Mouse (Mus musculus): ENCODE results near the gene Tspan1.

Gene Tspan1

DNA sequence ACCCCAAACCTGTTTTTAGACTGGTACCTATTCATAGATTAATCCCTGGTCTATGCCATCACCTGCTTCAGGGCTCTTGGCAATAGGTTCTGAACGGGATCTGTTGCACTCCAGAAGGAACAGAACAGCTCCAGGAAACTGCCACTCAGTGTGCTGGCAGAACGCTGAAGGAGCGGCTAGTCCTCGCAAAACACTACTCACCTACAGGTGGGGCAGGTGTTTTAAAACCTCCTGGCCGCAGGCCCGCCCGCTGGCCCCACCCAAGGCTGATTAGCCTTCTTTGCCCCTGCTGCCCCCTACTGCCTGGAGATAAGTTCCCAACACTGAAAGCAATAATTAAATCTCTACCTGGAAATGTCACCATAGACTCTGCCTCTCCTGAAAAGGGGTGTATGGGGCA, at the start of gene Tspan1:
Gene Tspan1, minus strand, starts transcription at position 198 of the 400 bp plus-strand sequence.
- no peak for DNase-seq (ENCODE audit: low spot score)

DNA sequence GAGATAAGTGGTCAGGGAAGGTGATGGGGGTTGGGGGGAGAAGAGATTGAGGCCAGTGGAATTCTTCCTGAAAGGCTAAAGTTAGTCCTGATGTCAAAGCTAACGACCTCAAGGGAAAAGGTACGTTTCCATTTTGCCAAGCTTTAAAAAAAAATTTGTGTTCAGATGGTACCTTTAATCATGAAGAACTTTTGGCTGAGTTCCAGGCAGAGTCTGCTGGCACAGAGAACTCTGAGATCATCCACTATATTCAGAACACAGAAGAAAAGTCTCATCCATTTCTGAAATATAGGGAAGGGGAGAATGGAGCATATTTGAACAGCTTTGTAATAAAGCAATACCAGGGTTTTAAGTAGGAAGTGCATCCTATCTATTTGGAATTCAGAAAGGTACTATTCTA, 49.6 kb upstream of the Tspan1 start:
- DNase-seq (ENCODE audit: low spot score): peak; percentile 16

DNA sequence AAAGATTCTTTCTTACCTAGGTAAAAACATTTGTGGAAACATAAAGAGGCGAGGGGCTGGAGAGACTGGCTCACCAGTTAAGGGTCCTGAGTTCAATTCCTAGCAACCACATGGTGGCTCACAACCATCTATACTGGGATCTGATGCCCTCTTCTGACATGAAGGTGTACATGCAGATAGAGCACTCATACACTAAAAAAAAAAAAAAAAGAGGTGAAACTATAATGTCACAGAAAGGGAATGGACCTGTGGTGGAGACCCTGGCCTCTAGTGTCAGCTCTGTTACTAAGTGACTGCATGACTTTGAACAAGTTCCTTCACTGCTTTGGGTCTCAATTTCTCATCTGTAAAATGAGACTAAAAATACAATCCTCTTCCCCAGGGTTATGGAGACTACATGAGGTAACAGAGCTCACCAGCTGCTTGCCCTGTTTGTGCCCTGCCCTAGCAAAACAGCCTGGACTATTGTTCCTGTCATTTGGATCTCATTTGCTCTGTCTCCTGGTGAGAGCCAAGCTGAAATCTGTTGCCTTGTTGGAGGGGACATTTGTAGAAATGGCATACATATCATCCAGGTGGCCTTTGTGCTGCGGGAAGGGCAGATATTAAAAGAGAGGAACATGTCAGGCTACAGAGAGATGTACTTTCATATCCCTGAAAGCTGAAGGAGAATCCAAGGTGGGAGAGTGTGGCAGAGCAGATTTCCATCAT, 48.6 kb upstream of the Tspan1 start:
- DNase-seq (ENCODE audit: low spot score): no peak

DNA sequence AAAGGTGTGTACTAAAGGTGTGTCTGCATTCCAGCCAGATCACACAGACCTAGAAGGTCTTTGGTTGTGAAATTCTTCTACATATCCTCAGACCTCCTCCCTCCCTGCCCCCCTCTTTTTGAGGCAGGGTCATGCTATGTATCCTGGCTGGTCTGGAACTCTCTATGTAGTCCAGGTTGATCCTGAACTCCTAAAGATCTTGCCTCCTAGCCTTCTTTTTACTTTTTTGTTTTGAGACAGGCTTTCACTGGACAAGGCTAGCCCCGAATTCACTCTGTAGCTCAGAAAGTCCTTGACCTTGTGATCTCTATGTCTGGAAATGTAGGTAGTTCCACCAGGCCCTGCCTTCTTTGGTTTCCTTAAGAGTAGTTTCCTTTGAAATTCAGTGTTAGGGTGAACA, 41.5 kb upstream of the Tspan1 start:
- no peak for DNase-seq (ENCODE audit: low spot score)

DNA sequence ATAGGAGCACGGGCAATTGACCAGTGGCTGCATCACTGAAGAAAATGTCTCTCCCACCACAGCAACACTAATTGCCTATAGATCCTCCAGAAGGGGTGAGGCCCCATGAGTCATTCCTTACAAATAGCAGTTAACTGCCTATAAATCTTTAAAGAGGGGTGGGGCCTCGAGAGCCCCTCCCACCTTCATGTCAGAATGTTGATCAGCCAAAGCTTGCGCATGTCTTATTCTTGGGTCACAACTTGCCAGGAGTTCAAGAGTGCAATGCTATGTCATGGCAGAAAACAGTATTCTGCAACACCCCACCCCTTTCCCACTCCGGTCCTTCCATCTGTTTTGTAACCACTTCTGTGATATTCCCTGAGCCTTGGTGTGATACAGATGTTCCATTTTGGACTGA, 39.1 kb upstream of the Tspan1 start:
- DNase-seq (ENCODE audit: low spot score): no peak

DNA sequence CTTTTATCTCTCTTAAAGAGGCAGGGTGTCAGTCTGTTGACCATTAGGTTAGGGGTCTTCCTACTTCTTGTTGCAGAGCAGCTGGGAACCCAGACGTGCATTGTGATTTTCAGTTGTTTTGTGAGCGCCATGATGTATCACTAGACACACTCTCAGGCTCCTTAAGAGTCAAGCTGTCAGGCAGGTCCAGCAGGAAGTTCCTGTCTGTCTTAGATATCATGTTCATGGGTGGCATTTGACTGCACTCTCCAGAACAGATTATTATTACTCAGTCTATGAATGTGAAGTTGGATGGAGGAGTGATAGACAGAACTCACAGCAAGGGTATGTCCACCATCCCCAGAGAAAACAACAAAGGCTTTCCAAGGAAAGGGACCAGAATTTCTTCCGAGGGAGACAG, 37.0 kb upstream of the Tspan1 start:
- DNase-seq (ENCODE audit: low spot score): no peak

DNA sequence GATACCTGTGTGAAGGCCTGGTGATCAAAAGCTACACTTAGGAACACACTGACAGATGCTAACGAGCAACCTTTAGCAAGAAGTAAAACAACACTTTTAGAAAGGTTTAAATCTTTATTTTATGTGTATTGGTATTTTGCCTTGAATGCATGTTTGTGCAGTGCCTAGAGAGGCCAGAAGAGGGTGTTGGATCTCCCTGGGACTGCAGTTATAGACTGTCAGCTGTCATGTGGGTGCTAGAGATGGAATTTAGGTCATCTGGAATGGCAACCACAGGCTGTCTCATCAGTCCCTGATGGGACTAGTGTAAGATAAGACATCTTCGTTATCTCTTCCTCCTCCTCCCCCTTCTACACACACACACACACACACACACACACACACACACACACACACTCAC, 31.0 kb upstream of the Tspan1 start:
- no peak for DNase-seq (ENCODE audit: low spot score)

DNA sequence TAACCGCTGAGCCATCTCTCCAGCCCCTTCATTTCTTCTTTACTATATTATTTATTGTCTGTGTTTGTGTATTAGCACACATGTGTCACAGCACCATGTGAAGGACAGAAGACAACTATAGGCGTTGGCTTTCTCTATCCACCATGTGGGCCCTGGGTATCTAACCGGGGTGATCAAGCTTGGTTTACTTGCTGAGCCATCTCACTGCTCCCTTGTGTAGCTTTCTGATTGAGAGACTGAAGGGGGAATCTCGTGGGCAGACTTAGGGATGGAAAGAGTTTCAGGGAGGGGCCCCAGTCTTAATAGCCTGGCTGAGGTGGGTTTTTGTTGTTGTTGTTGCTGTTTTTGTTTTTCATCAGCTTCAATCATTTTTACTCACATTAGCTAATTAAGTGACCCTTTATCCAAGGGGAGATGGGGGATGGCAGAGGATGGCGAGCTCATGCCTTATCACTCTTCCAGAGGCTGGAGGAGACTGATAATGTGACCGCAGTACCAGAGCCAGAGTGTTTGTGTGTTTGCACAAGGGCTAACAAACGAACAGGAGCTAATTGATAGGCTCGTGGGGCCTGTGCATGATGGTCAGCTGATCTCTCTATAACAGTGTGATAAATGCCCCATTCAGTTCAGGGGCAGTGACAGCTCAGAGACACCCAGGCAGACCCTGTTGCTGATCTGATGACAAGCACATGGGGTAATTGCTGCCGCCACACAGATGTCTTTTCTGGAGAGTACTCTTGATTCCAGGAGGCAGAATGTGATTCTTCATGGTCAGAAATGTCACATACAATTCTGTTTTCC, 26.4 kb upstream of the Tspan1 start:
- DNase-seq (ENCODE audit: low spot score): no peak

DNA sequence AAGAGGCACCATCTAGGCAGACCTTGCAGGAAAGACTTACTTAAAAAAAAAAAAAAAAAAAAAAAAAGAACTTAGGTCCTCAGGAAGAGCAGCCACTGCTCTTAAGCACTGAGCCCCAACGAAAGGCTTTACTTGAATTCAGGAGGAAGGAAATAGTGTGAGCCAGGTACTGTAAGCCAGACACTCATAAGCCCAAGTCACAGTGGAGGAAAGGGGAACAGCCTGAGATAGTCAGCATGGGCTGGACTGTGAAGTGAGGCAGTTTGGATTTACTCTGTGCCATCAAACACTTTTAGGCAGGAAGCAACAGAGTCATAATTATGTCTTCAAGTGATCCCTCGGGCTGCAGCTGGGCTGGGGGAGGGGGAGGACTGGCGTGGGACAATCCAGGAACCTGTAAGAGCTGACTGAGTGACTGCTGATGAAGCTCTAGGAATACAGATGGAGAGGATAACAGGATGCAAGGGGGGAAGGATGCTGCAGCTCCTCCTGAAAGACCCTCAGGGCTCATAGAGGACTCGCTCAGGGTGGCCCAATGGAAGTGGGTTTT, 25.0 kb upstream of the Tspan1 start:
- no peak for DNase-seq (ENCODE audit: low spot score)

DNA sequence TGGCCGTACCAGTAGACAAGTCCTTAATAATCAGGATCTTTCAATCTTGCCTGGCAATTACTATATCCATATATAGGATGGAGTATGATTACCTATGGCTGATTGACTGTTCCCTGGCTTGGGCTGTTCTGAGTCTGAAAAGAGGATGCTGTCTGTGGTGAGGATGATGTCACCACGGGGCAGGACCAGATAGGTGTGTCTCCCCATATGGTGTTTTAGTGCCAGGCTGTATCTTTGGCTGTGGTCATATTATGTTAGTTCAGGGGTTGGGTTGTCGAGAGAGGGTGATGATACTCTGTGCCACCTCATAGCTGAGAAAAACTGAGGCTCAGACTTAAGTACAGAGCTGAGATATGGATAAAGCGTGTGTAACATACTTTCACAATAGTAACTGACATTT, 17.7 kb upstream of the Tspan1 start:
- no peak for DNase-seq (ENCODE audit: low spot score)

DNA sequence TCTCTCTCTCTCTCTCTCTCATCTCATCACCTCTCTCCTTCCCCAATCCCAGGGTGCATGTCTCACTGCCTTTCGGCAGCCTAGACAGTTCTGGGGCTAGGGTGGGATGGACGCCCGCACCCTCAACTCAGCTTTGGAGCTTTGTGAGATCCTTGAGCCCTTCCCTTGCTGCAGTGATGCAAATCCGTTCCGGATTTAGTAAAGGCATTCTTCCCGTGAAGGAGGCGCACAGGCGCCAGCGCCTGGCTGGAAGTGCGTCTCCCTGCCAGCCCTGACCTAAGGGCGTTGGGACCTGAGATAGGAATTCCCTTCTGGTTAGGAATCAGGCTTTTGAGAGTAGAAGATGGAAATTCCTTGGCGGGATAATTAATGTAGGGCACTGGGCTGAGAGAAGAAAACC, 15.3 kb upstream of the Tspan1 start:
- no peak for DNase-seq (ENCODE audit: low spot score)

DNA sequence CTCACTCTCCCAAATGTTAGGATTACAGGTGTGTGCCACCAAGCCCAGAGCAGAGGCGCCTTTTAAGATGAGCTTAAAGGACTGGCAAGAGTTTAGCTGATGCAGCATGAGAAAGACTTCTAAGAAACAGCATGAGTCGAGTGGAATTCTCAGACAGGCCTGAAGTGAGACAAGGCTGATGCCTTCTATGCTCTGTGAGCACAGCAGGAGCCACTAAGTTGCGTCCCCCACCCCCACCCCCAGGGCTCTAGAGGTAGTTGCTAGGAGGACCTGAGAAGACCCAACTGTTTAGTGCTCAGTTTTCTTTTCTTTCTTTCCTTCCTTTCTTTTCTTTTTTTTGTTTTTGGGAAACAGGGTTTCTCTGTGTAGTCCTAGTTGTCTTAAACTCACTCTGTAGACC, 14.7 kb upstream of the Tspan1 start:
- no peak for DNase-seq (ENCODE audit: low spot score)

DNA sequence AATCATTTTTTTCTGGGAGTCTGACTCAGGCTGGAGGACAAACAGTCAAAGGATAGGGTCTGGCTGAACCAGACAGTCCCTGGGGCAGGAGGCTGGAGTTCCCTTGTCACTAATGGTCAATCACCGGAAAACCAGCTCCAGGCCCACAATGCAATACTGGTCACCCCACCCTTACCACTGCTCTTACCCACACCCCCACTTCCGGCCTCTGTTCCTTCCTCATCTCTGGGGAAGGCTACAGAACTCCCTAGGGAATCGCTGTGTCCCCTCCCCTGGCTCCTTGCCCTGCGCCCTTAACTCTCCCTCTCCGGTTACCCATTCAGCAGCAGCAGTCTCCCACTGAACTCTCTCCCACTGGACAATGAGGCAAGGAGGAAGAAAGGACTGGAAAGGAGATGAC, 9.7 kb upstream of the Tspan1 start:
- no peak for DNase-seq (ENCODE audit: low spot score)

DNA sequence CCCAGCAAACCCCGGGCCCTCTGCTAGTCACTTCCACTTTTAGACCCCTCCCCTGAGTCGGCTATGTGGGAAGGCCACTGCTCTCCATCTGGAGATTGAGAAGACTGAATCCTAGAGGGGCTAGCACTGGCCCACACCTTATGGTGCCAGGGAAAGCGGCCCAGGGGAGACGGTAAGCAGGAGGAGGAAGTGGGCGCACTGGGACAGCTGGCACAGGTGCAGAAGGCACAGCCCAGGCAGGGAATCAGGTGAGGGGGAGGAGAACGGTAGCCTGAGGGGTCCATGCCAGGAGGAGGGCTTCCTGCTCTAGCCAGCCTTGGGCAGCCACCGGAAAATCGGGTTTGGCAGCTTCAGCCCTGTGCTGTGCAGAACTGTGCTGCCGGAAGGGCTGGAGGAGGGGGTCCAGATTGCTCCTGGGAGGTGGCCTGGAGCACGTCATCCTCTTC, 9.2 kb upstream of the Tspan1 start:
- no peak for DNase-seq (ENCODE audit: low spot score)

DNA sequence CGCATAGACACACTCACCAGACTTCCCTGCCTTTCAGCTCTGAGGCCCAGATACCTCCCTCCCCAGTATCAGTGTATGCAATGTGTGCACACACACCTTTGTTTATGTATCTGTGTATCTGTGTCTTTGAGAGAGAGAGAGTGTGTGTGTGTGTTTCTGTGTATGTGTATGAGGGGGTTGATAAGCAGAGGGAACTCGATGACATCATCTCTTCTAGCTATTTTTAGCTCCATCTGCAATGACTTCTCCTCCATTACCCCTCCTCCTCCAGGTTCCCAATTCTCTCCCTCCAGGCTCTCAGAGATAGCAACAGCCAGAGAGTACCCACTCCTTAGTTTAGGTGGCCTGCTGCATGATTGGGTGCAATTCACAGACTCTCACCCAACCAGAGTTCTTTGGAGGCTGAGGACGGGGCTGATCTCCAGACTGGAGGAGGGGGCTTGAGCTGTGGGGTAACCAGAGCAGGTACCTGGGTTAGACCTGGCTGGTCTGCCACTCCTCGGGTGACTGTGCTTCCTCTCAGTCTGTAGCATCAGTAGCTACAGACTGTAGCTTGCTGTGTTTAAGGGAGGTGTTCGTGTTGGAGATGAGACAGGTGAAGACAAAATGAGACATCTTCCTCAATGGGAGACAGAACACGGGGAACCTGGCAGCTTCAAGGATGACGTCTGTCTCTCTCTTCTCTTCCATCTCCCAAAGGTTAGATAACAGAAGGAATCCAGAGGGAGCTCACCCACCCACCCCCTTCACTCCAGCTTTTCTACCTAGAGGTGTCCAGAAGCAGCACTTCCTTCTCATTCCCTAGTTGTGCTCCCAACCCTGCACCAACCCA, 8.5 kb upstream of the Tspan1 start:
- DNase-seq (ENCODE audit: low spot score): no peak

DNA sequence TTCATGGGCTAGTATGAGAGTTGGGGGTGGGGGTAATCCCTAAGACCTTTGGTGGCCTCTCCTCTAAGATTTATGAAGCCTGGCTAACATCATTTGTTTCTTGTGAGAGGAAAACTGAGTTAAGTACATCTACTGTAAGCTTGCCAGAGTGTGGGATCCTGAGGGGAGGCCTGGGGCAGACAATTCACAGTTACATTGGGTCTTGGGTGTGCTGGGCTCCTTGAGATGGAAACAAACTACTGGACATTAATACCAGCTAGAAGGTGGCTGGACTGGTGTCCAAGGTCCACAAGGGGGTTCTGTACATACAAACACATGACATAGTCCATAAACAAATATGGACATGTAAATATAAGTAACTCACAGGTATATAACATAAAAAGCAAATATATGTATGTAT, 7.7 kb upstream of the Tspan1 start:
- DNase-seq (ENCODE audit: low spot score): no peak

DNA sequence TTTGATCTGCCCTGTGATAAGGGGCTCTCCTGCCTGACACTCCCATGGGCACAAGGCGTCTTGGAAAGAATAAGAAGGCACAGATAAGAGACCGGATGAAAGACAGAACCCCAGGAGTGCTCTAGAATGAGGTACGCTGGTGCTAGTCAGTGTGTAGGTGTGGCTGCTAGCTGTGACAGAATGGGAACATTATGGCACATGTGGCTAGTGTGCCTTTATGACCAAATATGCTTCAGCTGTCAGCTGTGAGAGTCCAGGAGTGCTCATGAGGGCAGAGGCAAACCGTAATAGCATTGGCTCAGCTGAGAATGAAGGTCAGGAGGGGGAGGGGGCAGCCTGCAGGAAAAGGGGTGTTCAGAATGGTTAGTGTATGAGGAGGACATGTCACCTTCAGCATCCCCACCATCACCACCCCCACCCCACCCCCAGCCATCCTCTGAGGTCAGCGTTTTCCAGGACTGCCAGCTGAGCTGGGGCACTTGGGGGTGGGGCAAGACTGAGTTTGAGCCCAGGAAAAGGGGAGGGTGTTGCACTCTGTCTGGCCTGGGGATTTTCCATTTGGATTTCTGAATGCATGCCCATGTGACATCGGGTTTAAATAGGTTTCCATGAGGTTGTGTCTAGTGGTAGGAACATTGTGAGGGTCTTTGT, 7.2 kb upstream of the Tspan1 start:
- no peak for DNase-seq (ENCODE audit: low spot score)

DNA sequence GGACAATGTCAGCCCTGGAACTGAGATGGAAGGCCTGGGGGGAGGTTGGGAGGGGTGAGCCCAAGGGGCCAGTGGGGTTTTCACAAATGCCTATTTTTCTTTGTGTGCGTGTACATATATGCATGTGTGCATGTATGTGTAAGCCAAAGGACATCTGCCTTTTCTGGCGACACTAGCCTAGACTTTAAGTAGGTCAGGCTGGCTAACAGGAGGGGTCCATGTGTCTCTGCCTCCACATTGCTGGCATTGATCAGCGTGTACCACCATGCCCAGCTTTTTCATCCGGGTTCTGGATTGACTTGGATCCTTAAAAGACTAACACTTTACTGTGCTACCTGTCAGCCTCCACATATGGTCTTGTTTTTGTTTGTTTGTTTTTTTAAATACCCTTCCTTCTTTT, 6.4 kb upstream of the Tspan1 start:
- DNase-seq (ENCODE audit: low spot score): no peak

DNA sequence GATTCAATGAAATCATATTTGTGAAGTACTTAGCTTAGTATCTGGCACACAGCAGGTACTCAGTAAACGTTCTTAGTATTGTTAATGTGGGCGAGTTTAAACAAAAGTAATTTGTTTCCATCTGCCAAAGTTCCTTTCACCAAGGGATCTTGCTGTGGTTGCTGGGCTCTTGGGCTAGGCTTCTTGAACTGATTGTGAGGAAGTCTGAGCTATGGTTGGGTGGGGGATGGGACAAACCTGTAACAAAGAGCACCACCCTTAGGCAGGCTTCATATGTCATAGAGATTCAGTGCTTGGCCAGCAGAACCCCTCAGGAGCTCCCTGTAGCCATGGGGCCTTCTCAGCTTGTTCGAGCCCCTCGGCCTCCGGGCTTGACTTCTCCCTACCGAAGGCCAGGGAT, 5.7 kb upstream of the Tspan1 start, which contains the start of the genes 1700042G07Rik and Gm49337:
Gene 1700042G07Rik, plus strand, starts transcription at position 301 of the 400 bp plus-strand sequence.
Gene Gm49337, plus strand, starts transcription at position 313 of the 400 bp plus-strand sequence.
- no peak for DNase-seq (ENCODE audit: low spot score)

DNA sequence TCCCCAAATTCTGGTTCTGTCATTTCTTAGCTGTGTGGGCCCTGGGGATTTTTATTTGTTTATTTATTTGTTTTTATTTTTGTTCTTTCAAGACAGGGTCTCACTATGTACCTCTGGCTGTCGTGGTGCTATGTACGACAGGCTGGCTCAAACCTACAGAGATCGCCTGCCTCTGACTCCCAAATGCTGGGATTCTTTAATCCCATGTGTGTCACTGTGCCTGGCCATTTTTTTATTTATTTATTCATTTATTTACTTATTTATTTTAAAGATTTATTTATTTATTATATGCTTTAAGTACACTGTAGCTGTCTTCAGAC, 1.9 kb upstream of the Tspan1 start:
- DNase-seq (ENCODE audit: low spot score): no peak

DNA sequence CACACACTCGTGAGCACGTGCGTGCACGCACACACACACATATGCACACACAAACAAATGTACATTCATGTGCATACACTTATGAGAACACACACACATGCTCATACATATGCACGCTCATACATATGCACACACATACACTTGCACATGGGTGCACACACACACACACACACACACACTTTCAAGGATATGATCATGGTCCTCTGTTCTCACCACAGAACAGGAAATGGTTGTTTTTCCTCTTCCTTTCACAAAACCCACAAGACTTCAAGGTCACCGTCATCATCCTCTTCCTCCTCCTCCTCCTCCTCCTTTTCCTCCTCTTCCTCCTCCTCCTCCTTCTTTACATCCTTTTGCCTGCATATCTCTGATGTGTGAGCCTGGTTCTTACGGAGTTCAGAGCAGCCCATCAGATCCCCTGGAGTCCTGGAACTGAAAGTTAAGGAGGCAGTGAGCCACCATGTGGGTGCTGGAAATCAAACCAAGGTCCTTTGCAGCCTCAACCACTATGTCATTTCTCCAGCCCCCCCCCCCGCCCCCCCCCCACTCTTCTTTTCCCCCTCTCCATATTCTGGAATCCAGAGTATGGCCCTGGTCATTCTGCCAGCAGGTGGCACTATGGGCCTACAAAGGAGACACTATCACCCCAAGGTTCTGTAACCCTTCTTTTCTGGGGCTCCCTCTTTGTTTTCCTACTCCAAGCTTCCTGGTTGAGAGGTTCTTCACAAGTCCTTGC, 1.4 kb upstream of the Tspan1 start:
- no peak for DNase-seq (ENCODE audit: low spot score)

Data from left cerebral cortex, adult 11 months (tissue).